In the genomic region with DNA sequence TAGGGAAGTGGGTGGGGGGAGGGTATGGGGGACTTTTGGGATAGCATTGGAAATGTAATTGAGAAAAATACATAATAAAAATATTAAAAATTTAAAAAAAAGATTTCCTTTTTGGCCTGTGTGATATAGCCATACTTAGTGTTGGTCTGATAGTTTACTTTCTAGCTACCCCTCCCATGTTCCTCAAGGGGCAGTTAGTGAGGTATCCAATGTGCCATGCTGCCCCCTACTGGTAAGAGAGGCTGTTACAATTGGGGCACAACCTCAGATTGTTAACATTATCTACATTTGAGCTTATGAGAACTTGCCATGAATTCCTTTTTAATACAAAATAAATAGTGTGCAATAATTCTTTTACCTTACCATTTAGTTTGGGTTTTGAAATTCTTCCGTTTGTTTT, we compare ENCODE assay signal across 9 mouse cellular contexts.
A peak's percentile ranks its signal among the peaks of the same experiment; 100 is the strongest.
DNase-seq lines count a peak whose midpoint lies in the region; ATAC-seq and TF ChIP-seq lines count a peak whose summit lies in the region.
"Had no signal": no experiment of that assay in that cellular context is flagged by ENCODE, and none has a peak within 500 bp of the region (broad histone marks: within the 10 kb centered on the region; RNA-seq: fewer than 3 reads in every experiment).

No protein-coding gene starts in this region.

- intact Hi-C loops in left cerebral cortex, postnatal 4 days (cut with DNase I) = no loop called here
- intact Hi-C loops in left cerebral cortex, postnatal 25 days (cut with DNase I) = loop anchor here (10.0 kb wide), 1 partner anchor 374 kb away; no protein-coding TSS in a partner anchor

- WGBS in bone marrow, adult 2 months = 51% methylated on average over 1 of the region's 1 CpGs
- 22% methylated on average over 1 of the region's 1 CpGs for WGBS in midbrain, postnatal 0 days

- no peaks in the 10 kb centered on the region for H3K9me3 ChIP-seq in MEL (replicated peaks; ENCODE audit: insufficient read depth, low read length)
- H3K9me3 ChIP-seq in midbrain, postnatal 0 days (ENCODE audit: low read length) = no peaks in the 10 kb centered on the region
- H3K9me3 ChIP-seq: embryonic facial prominence, embryonic 15.5 days had no signal

- H3K4me3 ChIP-seq in MEL (ENCODE audit: control insufficient read depth in 1 of 2, insufficient read depth in 1 of 2, low read depth in 2 of 2, low read length in 2 of 2) = no peak overlapping the region
- H3K4me3 ChIP-seq in bone marrow, adult 2 months (replicated peaks; ENCODE audit: control insufficient read depth, low read depth, low read length) = no peak overlapping the region
- H3K4me3 ChIP-seq in midbrain, postnatal 0 days (ENCODE audit: low read depth, low read length) = no peak overlapping the region
- H3K4me3 ChIP-seq: embryonic facial prominence, embryonic 15.5 days had no signal

- peak; percentile 62 for DNase-seq in left cerebral cortex, postnatal 4 days
- DNase-seq in left cerebral cortex, postnatal 25 days (ENCODE audit: low spot score in 2 of 2) = no peak
- DNase-seq in MEL (ENCODE audit: low read depth, low spot score) = peak; percentile 17
- peak; percentile 32 for DNase-seq in forelimb bud, embryonic 11.5 days (ENCODE audit: low read depth, low spot score)
- DNase-seq in kidney, postnatal 10 days = peak; percentile 76
- no peak for DNase-seq in midbrain, postnatal 0 days (ENCODE audit: low spot score)

- H3K79me2 ChIP-seq in MEL (ENCODE audit: control insufficient read depth, insufficient read depth, low read length, poor library complexity) = no peaks in the 10 kb centered on the region

- no peak overlapping the region for H3K9ac ChIP-seq in MEL (ENCODE audit: control insufficient read depth, low read depth, low read length, poor library complexity, severe bottlenecking)
- no peak overlapping the region for H3K9ac ChIP-seq in midbrain, postnatal 0 days (replicated peaks; ENCODE audit: low read length, poor library complexity, severe bottlenecking)
- H3K9ac ChIP-seq: embryonic facial prominence, embryonic 15.5 days had no signal

- TF ChIP-seq RAD21 in MEL (IDR thresholded peaks at IDR 0.05; ENCODE audit: low read depth, low read length) = peak; percentile 39

- ATAC-seq in midbrain, postnatal 0 days (ENCODE audit: low FRiP score) = no peak
- no peak for ATAC-seq in erythroid progenitor cell, adult 5-6 weeks (replicated peaks; ENCODE audit: low FRiP score, poor library complexity, severe bottlenecking)

- H3K4me1 ChIP-seq in MEL (ENCODE audit: control insufficient read depth in 1 of 2, insufficient read depth in 2 of 2, low read length in 2 of 2) = no peaks in the 10 kb centered on the region
- no peaks in the 10 kb centered on the region for H3K4me1 ChIP-seq in bone marrow, adult 2 months (ENCODE audit: control insufficient read depth, insufficient read depth, low read length)
- no peaks in the 10 kb centered on the region for H3K4me1 ChIP-seq in midbrain, postnatal 0 days (ENCODE audit: insufficient read depth, low read length)
- H3K4me1 ChIP-seq: embryonic facial prominence, embryonic 15.5 days had no signal

- H3K4me2 ChIP-seq in midbrain, postnatal 0 days (ENCODE audit: low read depth, low read length, poor library complexity, severe bottlenecking) = no peak overlapping the region
- H3K4me2 ChIP-seq: embryonic facial prominence, embryonic 15.5 days had no signal

- H3K27ac ChIP-seq in MEL (ENCODE audit: control insufficient read depth, low read depth, low read length) = no peak overlapping the region
- no peak overlapping the region for H3K27ac ChIP-seq in bone marrow, adult 2 months (ENCODE audit: control insufficient read depth, insufficient read depth, low read depth, low read length, poor library complexity)
- no peak overlapping the region for H3K27ac ChIP-seq in midbrain, postnatal 0 days (ENCODE audit: low read depth, low read length)
- H3K27ac ChIP-seq: embryonic facial prominence, embryonic 15.5 days had no signal

- no peaks in the 10 kb centered on the region for H3K27me3 ChIP-seq in MEL (ENCODE audit: control insufficient read depth in 1 of 2, insufficient read depth in 2 of 2, low read length in 2 of 2)
- H3K27me3 ChIP-seq in midbrain, postnatal 0 days (ENCODE audit: insufficient read depth, low read length) = no peaks in the 10 kb centered on the region
- H3K27me3 ChIP-seq: embryonic facial prominence, embryonic 15.5 days had no signal

- peak; percentile 51 to 59 (median 58) for TF ChIP-seq CTCF in MEL (IDR thresholded peaks at IDR 0.05 in 2 of 3, conservative IDR thresholded peaks at IDR 0.05 in 1 of 3; ENCODE audit: control insufficient read depth in 1 of 3, insufficient read depth in 1 of 3, low read depth in 2 of 3, low read length in 3 of 3, poor library complexity in 1 of 3, severe bottlenecking in 1 of 3)
- TF ChIP-seq CTCF in bone marrow, adult 2 months (IDR thresholded peaks at IDR 0.05; ENCODE audit: control insufficient read depth, insufficient read depth, low read length) = peak; percentile 48; the same call in 1 of the 2 replicates
- TF ChIP-seq CTCF in midbrain, postnatal 0 days (IDR thresholded peaks at IDR 0.05) = peak; percentile 68

- no peak for TF ChIP-seq POLR2A in MEL (IDR thresholded peaks at IDR 0.05; ENCODE audit: control insufficient read depth in 1 of 2, insufficient read depth in 1 of 2, low read depth in 1 of 2, low read length in 2 of 2, poor library complexity in 1 of 2)
- no peak for TF ChIP-seq POLR2A in bone marrow, adult 2 months (IDR thresholded peaks at IDR 0.05; ENCODE audit: borderline replicate concordance, control insufficient read depth, low read depth, low read length)

- no peak for TF ChIP-seq EP300 in MEL (IDR thresholded peaks at IDR 0.05; ENCODE audit: low read depth in 1 of 2, low read length in 2 of 2)

- no peaks in the 10 kb centered on the region for H3K36me3 ChIP-seq in MEL (ENCODE audit: control insufficient read depth in 1 of 2, insufficient read depth in 2 of 2, low read length in 2 of 2)
- no peaks in the 10 kb centered on the region for H3K36me3 ChIP-seq in midbrain, postnatal 0 days (ENCODE audit: insufficient read depth, low read length)
- H3K36me3 ChIP-seq: embryonic facial prominence, embryonic 15.5 days had no signal

TF ChIP-seq in MEL, 35 proteins besides CTCF, POLR2A, EP300 and RAD21:
- TF ChIP-seq ZC3H11A (IDR thresholded peaks at IDR 0.05; ENCODE audit: low read depth, low read length) = peak; percentile 47; the same call in 1 of the 2 replicates
- TF ChIP-seq GATA1 (IDR thresholded peaks at IDR 0.05; ENCODE audit: low read depth, low read length) = no peak
- TF ChIP-seq MAX (IDR thresholded peaks at IDR 0.05; ENCODE audit: low read length) = no peak
- no peak for TF ChIP-seq TCF12 (IDR thresholded peaks at IDR 0.05; ENCODE audit: low read depth, low read length)
- peak; percentile 46 for TF ChIP-seq SMC3 (IDR thresholded peaks at IDR 0.05; ENCODE audit: low read depth, low read length)
- TF ChIP-seq ZNF384 (IDR thresholded peaks at IDR 0.05; ENCODE audit: low read depth, low read length) = no peak
- no peak for TF ChIP-seq MXI1 (IDR thresholded peaks at IDR 0.05; ENCODE audit: low read depth, low read length)
TF ChIP-seq in MEL: peak in this region for 2.

Comparison
In these comparisons a context has a peak if more than half of its experiments do, and no peak if none do; other contexts are left out.
1. DNase-seq: peak in left cerebral cortex, postnatal 4 days (single experiment), MEL (single experiment), forelimb bud, embryonic 11.5 days (single experiment) and kidney, postnatal 10 days (single experiment); none in left cerebral cortex, postnatal 25 days (0 of 2) and midbrain, postnatal 0 days (single experiment).
2. Peak in every context shown above with its lines, with median percentiles within 50 percentile points of each other: CTCF ChIP-seq.